Mouse (Mus musculus): ENCODE measurements around the gene St3gal3. TPM values are rescaled to one million over a fixed set of nuclear protein-coding genes. Genes with fewer than 3 reads are reported as not detected.

The St3gal3 gene
- polyA plus RNA-seq, 1 experiment: 19.7 TPM

DNA sequence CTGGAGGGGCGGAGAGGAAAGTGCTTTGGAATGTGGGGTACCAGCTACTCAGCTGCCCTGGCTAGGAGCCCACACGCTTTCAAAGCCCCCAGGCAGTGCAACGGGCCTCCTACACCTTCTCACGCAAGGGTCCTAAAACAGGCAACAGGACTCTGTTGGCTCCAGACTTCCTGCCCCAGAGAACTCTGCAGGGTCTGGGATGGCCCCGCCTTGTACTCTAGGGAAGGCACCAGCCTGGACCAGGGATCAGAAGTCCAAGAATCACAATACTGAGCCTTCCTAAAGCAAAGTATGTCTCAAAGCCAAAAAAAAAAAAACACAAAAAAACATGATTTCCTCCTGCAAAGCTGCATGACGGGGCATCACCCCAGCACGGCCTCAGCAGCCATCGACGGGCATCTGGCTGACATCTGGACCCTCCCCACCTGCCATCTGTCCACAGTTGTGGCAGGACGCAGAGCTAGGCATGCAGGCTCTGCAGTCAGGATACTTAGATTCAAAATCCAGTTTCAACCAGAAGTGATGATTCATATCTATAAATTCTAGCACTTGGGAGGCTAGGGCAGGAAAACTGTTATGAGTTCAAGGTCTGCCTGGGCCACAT lies 134.0 kb downstream of the St3gal3 start:
- no peak for TF ChIP-seq GATA1 (IDR thresholded peaks at IDR 0.05; ENCODE audit: low read length)

DNA sequence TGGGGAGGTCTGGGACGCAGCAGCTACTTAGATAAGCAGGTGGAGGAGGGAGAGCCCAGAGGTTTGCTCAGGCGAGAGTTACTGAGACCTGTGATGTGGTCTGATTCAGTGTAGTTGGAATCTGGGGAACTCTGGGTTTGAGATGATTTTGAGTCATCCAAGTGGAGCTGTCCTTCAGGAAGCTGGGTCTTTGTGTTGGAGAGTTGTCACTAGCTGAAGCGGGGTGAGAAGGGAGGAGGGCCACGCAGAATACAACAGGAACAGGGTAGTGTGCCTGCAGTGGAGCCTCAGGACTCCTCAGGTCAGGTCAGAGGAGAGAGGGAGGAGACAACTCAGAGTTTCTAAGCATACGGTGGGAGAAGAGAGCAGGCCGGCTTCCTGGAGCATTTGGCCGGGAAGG lies 134.8 kb downstream of the St3gal3 start:
- TF ChIP-seq GATA1 (IDR thresholded peaks at IDR 0.05; ENCODE audit: low read length): no peak

DNA sequence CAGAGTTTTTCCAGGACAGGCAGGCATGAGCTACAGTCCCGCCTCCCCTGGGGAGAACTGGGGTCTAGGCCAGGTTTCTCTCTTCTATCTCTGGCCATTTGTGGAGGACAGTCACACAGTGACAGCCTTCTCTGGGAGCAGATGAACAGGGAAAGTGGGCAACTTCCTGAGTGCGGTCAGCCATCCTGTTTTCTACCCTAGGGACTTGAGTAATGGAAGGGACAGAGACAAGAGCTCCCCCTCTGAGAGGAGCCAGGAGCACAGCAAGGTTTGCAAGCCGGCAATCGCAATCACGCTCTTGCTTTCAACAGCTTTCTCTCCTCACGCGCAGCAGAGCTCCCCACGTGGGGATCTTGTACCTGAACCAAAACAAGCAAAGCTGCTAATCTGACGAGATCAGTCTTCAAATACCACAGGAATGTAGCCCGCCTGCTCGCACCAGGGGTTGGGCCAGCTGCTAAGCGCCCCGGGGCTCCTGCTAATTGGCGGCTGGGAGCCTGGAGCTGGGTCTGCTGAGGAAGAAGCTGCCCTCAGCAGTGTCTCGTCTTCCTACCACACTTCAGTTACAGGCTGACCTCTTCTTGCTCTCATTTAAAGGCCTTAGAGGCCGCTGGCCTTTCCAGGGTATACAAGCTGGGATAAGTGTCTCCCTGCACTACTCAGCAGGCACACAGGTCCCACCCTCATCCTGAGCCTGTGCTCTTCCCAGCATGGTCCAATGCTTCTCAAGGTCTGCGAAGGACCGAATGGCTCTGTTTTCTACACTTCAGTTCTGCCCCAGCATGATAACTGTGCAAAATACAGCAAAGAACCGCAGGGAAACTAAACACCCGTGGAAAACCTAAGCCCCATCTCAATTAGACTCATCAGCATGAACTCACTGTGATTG lies 137.1 kb downstream of the St3gal3 start:
- TF ChIP-seq GATA1 (IDR thresholded peaks at IDR 0.05; ENCODE audit: low read length): no peak

DNA sequence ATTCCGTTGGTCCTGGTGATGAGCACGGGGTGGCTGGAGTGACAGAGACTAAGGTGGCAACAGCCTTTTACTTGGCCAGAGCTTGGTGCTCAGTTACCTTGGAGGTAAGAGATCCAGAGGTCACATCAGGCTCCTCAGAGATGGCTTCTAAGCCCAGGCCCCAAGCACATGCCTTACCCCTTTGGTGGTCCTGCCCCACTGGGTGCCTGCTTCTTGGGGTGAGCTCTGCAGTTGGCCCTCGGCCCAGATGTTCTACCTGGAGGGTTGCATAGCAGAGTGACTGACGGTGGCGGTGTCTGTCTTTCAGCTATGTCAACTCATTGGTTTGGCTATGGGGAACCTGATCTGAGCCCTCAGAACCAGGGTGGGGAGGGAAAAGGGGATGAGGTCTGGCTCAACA lies 138.0 kb downstream of the St3gal3 start:
- TF ChIP-seq GATA1 (IDR thresholded peaks at IDR 0.05; ENCODE audit: low read length): no peak

DNA sequence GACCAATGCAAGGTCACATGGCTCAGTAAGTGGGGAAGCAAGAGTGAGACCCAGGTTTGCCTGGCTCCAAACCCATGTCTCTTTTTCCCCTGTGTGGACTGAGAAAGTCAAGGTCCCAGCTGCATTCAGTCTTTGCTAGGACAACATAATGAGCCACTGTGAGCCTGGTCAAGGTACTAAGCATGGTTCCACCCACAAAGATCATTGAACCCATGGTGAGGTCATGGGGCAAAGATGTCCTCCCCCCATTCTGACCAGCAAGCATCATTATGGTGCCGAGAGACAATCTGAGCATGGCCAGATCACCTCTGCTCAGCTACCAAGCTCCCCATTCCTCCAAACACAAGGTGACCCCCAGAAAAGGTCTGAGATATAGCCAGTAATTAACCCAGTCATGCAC lies 139.3 kb downstream of the St3gal3 start:
- TF ChIP-seq GATA1 (IDR thresholded peaks at IDR 0.05; ENCODE audit: low read length): no peak

DNA sequence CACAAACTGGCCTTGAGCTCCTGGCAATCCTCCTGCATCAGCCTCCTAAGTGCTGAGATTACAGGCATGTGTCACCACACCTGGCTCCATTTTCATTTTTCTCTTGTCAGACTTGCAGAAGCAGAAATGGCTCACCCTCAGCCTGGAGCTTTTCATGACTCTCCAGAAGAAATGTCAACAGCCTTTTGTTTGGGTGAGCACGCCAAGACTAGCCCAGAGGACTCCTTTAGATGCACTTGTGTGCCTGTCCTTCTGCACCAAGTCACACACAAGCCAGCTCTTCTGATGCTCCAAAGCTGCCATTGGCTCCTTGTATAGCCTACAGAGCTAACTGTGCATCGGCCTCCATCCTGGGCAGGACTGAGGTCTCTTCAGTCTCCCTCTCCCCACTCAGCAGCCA lies 141.3 kb downstream of the St3gal3 start:
- TF ChIP-seq GATA1 (IDR thresholded peaks at IDR 0.05; ENCODE audit: low read length): no peak

DNA sequence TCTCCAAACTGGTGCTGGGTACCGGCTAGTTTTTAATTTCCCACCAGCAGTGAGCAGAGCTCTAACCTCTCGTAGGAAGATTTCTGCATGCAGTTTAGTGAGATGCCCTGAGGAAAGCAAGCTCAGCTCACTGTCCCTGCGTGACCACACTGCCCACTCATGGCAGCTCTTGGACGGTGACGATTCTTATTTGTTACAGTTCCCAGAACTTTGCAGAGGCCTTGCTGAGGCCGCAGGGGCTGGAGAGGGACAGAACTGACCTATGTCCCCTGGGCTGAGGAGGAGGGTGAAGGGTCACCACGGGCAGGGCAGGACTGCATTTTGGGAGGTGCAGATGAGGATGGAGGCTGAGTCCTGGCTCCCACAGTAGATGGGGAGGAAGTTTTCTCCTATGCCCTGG lies 141.8 kb downstream of the St3gal3 start:
- TF ChIP-seq GATA1 (IDR thresholded peaks at IDR 0.05; ENCODE audit: low read length): no peak

DNA sequence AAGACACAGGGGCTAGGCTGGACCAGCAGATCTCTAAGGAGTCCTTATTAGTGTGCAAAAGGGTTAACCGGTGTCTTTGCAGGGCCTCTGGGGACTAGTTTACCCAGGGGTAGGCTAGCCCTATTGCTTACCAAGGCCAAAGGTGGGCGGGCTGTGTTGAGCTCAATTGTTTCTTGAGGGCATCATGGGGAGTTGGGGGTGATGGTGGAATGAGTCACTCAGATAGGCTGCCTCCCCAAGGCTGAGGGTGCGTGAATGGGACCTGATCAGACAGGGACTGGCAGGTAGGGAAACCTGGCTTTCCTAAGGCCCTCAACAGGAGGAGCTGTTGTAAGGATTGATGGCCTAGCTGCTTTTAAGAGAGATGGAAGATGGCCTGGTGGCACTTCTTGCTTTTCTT lies 142.7 kb downstream of the St3gal3 start:
- no peak for TF ChIP-seq GATA1 (IDR thresholded peaks at IDR 0.05; ENCODE audit: low read length)

DNA sequence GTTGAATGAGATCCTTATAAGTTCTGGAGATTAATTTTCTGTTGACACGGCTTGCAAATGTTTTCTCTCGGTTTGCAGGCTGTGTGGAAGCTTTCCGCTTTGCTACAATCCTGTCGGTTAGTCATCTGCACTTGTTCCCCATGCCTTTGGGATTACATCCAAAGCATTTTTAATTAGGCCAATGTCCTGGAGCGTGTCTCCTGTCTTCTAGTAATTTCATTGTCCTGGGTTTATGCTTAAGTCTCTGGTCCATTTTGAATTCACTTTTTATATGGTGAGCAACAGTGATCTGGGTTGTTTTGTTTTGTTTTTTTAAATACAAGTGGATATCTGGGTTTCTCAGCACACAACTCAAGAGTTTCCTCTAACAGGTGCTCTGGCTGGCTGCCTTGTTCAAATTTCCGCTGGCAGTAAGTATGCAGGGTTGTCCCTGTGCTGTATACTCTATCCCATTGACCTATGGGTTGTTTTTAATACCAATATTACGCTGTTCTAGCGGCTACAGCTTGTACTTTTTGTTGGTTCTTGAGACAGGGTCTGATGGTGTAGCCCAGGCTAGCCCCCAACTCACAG lies 143.6 kb downstream of the St3gal3 start:
- no peak for TF ChIP-seq GATA1 (IDR thresholded peaks at IDR 0.05; ENCODE audit: low read length)

DNA sequence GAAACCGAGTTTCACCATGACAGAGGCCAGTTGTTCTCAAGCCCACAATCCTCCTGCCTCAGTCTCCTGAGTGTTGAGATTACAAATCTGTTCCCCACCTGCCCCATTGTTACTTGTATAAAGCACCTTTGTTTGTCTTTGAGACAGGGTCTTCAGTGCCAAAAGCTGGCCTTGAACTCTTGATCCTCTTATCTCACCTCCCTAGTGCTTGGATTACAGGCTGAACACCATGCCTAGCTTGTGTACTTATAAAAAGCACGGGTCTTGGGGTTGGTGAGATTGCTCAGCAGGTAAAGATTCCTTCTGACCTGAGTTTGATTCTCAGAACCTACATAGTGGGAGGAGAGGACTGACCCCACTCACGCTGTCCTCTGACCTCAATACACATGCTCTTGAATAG lies 144.1 kb downstream of the St3gal3 start:
- TF ChIP-seq GATA1 (IDR thresholded peaks at IDR 0.05; ENCODE audit: low read length): no peak

DNA sequence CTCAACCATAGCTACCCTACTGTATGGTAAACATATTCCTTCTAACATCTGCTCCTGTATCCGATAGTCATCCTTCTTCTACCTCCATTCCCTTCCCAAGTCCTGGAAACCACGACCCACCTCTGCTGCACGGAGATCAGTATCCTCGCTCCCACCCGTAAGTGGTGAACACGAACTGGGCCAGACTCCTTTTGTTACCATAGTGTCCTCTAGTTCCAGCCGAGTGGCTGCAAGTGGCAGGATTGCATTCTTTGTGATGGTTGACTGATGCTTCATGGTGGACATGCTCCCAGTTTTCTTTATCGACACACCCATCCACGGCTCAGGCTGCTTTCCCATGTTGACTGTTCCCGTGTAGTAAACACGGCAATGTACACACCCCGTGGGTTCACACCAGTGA lies 144.9 kb downstream of the St3gal3 start:
- TF ChIP-seq GATA1 (IDR thresholded peaks at IDR 0.05; ENCODE audit: low read length): no peak

DNA sequence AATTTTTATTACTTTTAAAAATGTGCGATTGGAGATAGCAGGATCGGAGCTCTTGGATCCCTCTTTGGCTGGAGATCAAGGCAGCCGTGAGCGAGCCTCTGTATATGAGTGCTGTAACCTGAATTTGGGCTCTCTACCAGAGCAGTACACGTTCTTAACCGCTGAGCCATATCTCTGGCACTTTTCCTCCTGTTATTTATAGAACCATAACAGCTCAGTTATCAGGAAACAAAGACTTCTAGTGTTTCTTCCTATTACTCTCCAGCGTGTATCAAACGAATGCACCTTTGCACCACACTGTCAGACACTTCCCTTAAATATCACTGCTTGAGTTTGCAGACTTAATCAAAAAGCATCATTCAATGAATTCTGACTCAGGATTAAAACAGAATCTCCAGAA lies 147.9 kb downstream of the St3gal3 start:
- no peak for TF ChIP-seq GATA1 (IDR thresholded peaks at IDR 0.05; ENCODE audit: low read length)

DNA sequence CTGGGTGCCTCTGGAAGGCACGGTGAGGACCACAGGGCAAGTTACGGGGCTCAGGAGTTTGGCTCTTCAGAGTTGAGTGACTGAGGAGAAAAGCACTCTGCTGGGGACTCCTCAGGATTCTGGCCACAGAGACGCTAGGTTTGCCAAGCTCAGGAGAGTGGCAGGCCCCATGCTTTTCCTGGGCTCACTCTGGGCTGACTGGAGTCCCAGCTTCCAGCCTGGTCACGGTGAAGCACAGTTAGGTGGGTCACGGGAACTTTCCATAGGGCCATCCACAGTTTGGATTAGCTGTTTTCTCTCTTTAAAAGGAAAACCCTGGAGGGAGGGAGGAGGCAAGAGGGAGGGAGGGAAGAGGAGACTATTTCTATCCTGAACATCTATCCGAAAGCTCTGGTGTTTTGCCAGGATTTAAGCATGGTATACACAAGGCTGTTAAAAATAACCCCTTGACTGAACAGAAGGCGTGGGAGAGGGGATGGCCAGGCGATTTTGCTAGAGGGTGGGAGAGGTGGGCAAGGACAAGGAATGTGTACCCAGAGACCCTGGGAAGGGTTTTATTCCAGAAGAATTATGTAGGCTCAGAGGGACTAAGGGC lies 149.6 kb downstream of the St3gal3 start:
- TF ChIP-seq GATA1 (IDR thresholded peaks at IDR 0.05; ENCODE audit: low read length): no peak

DNA sequence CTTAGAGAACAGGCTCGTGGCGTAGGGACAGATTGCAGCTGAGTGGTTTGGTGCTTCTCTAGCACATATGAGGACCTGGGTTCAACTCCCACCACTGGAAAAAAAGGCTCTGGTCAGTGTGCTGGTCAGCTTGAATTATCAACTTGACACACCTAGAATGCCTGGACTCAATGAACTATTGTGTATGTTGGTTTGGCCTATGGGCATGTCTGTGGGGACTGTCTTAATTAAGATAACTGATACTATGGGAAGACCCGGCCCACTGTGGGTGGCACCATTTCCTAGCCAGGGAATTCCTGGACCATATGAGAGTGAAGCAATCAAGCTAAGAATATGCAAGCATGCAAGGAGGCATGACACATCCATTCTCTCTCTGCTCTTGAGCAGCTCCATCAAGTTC lies 150.5 kb downstream of the St3gal3 start:
- TF ChIP-seq GATA1 (IDR thresholded peaks at IDR 0.05; ENCODE audit: low read length): no peak

DNA sequence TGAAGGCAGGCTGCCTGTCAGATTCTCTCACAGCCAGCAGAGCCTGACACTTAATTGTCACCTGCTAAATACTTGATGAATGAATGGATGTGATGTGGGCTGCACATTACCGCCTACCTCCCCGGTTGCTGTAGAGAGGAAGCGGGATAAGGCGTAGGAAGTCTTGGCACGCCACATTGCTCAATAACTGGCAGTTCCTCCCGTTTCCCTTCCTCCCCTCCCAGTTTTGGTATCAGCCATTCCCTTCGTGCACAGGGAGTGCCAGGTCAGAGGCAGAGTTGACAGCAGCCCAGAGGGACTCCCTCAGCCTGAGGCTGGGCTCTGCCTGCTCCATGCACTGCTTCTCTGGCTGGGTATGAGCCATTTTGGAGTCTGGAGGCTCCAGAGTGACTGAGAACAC lies 152.0 kb downstream of the St3gal3 start:
- no peak for TF ChIP-seq GATA1 (IDR thresholded peaks at IDR 0.05; ENCODE audit: low read length)

DNA sequence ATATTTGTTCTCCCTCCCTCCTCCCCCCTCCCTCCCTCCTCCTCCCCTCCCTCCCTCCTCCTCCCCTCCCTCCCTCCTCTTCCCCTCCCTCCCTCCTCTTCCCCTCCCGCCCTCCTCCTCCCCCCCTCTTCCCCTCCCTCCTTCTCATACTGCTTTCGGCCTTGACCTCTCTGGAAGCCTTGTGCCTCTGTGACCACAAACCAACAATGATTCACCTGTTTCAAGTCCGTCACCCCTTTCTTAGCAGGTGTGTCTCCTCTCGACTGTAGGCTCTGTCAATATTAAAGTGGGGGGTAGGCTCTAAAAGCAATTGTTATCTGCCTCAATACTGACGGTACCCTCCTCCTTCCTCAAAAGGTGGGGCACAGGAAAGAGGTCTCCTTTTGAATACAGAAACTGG lies 153.2 kb downstream of the St3gal3 start:
- no peak for TF ChIP-seq GATA1 (IDR thresholded peaks at IDR 0.05; ENCODE audit: low read length)
